Mouse (Mus musculus): ENCODE measurements at regions not wholly inside any gene's neighbourhood (a gene's known extent, or its start where the extent isn't known, plus 50 kb on each side); places are given as distances from the start of the nearest gene placed in this dataset.

- no peak for DNase-seq (ENCODE audit: low spot score in 2 of 2)
These were observed 85.3 kb upstream of the Serp2 start for GRCm38 (mm10) chr14:76641752-76642529.

- no peak for DNase-seq (ENCODE audit: low spot score in 2 of 2)
These were observed 76.5 kb upstream of the Serp2 start for GRCm38 (mm10) chr14:76633170-76633569.

- DNase-seq (ENCODE audit: low spot score in 2 of 2): no peak
These were observed 76.1 kb upstream of the Serp2 start for GRCm38 (mm10) chr14:76632763-76633162.

GRCm38 (mm10) chr14:76631740-76632139, 75.1 kb upstream of the Serp2 start:
- no peak for DNase-seq (ENCODE audit: low spot score in 2 of 2)

- DNase-seq (ENCODE audit: low spot score in 2 of 2): no peak
These were observed 74.5 kb upstream of the Serp2 start for GRCm38 (mm10) chr14:76631181-76631580.

- no peak for DNase-seq (ENCODE audit: low spot score in 2 of 2)
These were observed 73.3 kb upstream of the Serp2 start for GRCm38 (mm10) chr14:76629913-76630478.

- DNase-seq (ENCODE audit: low spot score in 2 of 2): peak; percentile 42 to 76
These were observed 71.6 kb upstream of the Serp2 start for GRCm38 (mm10) chr14:76628182-76628892.

GRCm38 (mm10) chr14:76625589-76626368, 69.1 kb upstream of the Serp2 start:
- no peak for DNase-seq (ENCODE audit: low spot score in 2 of 2)

GRCm38 (mm10) chr14:76624626-76625378, 68.1 kb upstream of the Serp2 start:
- DNase-seq (ENCODE audit: low spot score in 2 of 2): no peak

- DNase-seq (ENCODE audit: low spot score in 2 of 2): no peak
These were observed 66.8 kb upstream of the Serp2 start for GRCm38 (mm10) chr14:76623371-76623988.

- no peak for DNase-seq (ENCODE audit: low spot score in 2 of 2)
These were observed 66.1 kb upstream of the Serp2 start for GRCm38 (mm10) chr14:76622634-76623291.

GRCm38 (mm10) chr14:76619038-76619409, 62.3 kb upstream of the Serp2 start:
- DNase-seq (ENCODE audit: low spot score in 2 of 2): no peak

- no peak for DNase-seq (ENCODE audit: low spot score in 2 of 2)
These were observed 61.8 kb upstream of the Serp2 start for GRCm38 (mm10) chr14:76618331-76619037.

- DNase-seq (ENCODE audit: low spot score in 2 of 2): no peak
These were observed 61.2 kb upstream of the Serp2 start for GRCm38 (mm10) chr14:76617889-76618288.

- DNase-seq (ENCODE audit: low spot score in 2 of 2): peak in 1 of 2 experiments; percentile 56
These were observed 60.8 kb upstream of the Serp2 start for GRCm38 (mm10) chr14:76617447-76617846.

GRCm38 (mm10) chr14:76616367-76616683, 59.6 kb upstream of the Serp2 start:
- no peak for DNase-seq (ENCODE audit: low spot score in 2 of 2)

GRCm38 (mm10) chr14:76615603-76616366, 59.1 kb upstream of the Serp2 start:
- DNase-seq (ENCODE audit: low spot score in 2 of 2): no peak

GRCm38 (mm10) chr14:76615182-76615581, 58.5 kb upstream of the Serp2 start:
- no peak for DNase-seq (ENCODE audit: low spot score in 2 of 2)

GRCm38 (mm10) chr14:76614682-76615081, 58.0 kb upstream of the Serp2 start:
- no peak for DNase-seq (ENCODE audit: low spot score in 2 of 2)

All from layer of hippocampus, adult 18-20 months (tissue).